Mouse (Mus musculus): ENCODE measurements around the gene Glrx5. TPM values are rescaled to one million over a fixed set of nuclear protein-coding genes. Genes with fewer than 3 reads are reported as not detected.

Glrx5 gene
- 10 to 100 TPM; 64.0 to 65.3 TPM for total RNA-seq (2021)
- long read RNA-seq, experiment 1, transcript Glrx5-201 (2 exons, 2,925 nt), result major isoform, 139 of 188 reads
- long read RNA-seq, experiment 1, partial matches to known transcripts, result 45 of 188 reads
- long read RNA-seq, experiment 1, other reads (novel, unspliced or antisense), result 4 of 188 reads
- long read RNA-seq, experiment 2, transcript Glrx5-201 (2 exons, 2,925 nt), result major isoform, 158 of 191 reads
- long read RNA-seq, experiment 2, partial matches to known transcripts, result 28 of 191 reads
- long read RNA-seq, experiment 2, other reads (novel, unspliced or antisense), result 5 of 191 reads

DNA sequence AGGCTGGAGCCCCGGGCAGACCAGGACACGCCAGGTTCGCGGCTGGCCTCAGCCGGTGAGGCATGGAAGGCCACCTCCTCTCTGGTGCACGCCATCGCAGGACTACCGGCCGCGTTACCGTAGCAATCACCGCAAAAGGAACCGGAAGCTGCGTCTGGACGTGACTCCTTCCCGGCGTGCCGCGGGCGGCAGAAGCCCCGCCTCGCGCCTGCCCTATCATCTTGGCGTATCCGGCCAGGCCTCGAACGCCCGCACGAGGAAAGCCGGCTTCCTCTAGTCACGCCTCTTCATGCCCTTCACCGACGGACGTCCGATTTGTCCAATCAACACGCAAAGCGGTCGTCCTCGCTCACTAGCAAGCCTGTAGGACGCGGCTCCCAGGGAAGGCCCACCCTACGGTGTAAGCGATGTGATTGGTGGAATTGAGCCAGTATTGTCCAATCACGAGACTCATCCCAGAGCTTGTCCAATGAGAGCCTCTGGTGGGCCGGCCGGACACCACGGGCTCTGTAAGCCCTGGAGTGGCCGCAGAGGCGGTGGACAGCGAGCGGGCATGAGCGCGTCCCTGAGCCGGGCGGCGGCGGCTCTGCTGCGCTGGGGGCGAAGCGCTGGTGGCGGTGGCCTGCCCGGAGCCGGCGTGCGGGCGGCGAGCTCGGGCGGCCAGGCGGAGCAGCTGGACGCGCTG, at the start of gene Glrx5:
TSS of gene Glrx5 (plus strand) at position 542 of the 685 bp plus-strand sequence.
- peak; percentile 91 to 98 for DNase-seq (ENCODE audit: low spot score in 2 of 2)

DNA sequence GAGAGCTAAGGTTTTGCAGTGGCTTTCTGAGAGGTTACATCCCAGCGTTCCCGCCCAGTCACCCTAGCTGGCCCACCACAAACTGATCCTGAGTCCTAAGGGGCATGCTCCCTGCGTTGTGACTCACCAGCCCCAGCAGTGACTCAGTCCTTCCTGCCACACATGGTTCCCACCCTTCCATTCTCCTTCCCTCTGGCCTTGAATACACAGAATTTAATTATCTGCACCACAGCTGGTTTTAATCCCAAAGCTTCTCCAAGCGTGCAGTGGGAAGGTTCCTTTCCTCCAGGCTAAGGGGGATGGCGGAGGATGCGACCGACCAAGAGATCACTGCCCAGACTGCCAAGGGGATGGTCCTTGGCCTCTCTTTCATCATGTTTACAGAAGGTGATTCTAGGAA, 49.0 kb upstream of the Glrx5 start:
- DNase-seq (ENCODE audit: low spot score in 2 of 2), result no peak

DNA sequence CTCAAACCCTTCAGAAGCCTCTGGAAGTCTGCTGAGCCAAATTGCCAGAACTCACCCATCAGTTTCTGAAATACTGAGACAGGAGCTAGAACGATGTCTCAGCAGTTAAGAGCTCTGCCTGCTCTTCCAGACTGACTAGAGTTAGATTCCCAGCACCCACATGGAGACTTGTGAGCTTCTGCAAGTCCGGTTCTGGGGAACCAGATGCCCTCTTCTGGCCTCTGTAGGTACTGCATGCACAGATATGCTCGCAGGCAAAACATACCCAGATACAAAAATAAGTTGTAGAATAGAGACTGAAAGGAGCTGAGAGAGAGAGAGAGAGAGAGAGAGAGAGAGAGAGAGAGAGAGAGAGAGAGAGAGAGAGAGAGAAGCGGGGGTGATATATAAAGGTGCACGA, 47.4 kb upstream of the Glrx5 start:
- DNase-seq (ENCODE audit: low spot score in 2 of 2), result no peak

DNA sequence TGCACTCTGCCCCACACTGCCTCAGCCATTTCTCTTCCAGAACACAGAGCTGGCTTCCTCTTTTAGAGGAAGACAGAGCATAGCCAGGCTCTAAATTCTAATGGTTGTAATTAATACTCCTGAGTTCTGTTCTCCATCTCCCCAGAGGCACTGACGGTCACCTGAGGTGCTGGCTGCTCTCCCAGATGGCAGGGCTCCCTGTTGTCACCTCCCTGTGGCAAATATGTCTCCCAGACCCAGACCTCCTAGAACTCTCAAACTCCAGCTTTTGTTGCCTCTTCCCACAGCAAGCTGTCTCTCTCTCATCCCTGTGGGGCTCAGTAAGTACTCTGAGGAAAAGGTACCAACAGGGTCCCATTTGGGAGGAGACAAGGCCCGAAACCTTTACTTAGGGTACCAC, 46.5 kb upstream of the Glrx5 start:
- DNase-seq (ENCODE audit: low spot score in 2 of 2), result no peak

DNA sequence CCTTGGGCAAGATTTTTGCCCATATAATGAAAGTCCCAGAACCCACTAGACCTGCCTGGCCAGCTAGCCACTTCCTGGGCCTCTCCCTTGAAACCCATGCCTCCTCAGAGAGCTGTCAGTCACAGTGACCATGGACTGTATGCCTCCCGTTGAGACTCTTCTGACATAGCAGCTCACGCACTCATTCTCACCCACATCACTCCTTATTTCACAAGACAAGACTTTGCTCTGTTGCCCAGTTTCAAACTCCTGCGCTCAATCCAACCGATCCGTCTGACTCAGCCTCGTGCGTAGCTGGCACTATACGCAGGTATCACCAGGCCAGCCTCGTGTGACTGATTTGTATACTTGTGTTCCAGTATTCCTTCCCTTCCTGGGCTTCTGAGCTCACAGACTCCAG, 45.7 kb upstream of the Glrx5 start:
- no peak for DNase-seq (ENCODE audit: low spot score in 2 of 2)

DNA sequence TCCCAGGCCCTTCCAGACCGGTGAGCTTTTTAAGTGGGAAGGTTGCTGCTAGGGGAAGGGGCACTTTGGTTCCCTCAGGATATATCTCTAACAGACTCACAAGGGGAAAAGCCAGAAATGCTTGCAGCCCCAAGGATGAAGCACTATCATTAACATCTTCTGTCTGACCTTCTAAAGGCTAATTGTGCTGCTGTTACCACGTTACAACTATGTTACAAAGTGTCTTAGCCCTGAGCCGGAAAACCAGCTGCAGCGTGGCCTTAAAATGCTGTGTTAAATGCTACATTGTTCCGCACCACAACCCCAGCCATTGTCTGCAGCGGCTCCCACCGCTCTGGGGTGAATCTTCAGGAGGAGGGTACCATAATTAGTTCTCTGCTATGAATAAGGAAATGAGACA, 44.6 kb upstream of the Glrx5 start:
- no peak for DNase-seq (ENCODE audit: low spot score in 2 of 2)

DNA sequence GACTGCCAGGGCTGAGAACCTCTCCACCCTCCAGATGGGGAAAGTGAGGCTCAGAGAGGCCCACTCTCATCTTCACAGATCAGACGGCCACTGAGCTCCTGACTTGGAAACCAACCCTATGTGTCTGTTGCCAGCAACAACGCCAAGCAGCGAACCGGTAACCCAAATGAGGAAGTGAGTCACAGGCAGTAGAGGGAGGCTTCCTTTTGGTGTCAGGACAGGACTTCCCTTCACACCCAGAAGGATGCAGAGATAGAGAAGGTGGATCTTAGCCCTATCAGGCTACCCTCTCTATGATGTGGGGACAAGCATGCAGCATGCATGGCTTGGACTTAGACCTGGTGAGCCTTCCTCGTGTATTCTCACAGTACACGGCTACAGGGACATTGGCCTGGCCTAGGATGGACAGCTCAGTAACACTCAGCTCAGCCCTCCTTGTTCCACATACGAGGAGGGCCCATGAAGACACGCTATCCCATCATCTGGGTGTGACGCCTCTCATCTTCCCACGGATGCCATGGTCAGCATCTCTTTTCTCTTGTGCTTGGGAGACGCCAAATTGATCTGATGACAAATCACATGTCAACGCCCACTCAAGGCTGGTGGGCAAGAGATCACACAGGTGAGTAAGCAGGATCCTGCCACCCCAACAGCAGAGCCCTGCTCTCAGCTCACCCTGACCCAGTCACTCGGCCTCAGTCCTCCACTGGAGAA, 41.6 kb upstream of the Glrx5 start:
- no peak for DNase-seq (ENCODE audit: low spot score in 2 of 2)

DNA sequence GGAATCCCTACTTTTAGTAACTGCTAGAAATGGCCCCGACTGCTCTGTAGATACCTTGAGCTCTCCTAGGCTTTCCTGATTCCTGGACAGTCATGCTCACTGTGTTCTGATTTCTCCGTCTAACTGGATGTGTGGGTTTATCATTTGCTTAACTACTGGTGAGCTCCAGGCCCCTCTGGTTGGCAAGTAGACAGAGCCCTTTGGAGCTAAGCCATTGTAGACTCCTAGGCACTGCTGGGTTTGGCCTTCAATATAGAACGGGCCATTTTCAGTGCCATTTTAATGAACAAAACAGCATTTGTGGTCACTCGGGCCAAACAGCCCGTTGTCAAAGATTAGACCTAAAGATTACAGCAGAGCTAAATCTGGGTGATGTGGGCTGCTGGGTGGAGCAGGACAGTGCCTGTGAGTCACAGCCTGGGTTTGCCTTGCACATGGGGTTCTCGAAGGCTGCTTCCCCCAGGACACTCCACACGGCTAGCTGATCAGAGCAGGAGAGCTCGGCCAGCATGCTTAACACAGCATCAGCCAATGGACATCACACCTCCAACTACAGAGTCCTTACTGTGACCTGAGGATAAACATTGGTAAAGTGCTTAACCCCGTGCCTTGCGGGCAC, 40.3 kb upstream of the Glrx5 start:
- no peak for DNase-seq (ENCODE audit: low spot score in 2 of 2)

DNA sequence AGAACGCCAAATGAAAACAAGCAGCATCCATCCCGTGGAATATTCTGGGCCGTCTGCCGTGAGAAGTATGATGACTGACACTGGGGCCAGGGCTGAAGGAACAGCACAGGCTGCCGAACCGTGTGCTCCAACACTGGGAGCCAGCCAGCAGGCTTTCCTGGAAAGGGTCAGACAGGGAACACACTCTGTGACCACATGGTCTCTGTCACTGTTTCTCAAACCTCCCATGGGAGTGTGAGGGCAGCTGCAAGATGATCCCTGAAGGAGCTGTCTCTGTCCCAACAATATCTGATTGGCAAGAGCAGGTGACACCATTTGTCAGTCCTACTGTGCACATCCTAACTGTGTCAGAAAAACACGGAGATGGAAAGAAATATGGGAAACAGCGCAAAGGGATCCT, 39.6 kb upstream of the Glrx5 start:
- peak in 1 of 2 experiments; percentile 61 for DNase-seq (ENCODE audit: low spot score in 2 of 2)

DNA sequence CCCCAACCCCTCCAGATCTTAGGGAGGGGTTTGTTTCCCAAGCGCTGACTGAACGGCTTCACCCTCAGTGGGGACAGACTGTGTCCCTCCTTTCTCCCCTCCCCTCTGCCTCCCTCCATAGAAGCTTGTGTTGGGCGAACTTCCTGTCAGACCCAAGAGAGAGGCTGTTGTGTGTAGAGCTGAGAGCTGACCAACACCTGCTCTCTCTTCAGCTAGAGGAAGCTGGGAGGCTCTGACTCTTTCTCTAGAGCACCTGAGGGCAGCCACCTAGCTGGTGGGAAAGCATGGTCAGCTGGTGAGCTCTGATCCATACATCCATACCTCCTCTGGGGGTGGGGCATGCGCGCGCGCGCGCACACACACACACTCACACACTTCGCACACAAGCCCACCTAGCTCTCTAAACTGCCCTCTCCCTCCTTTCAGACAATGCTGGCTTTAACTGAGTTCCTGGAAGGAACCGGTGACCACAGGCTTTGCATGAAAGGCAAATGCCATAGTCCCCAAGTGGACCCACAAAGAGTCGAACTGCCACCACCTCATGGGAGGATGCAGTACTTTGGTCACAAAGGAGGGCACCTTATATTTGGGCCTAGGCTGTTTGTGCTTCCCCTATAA, 37.1 kb upstream of the Glrx5 start:
- no peak for DNase-seq (ENCODE audit: low spot score in 2 of 2)

DNA sequence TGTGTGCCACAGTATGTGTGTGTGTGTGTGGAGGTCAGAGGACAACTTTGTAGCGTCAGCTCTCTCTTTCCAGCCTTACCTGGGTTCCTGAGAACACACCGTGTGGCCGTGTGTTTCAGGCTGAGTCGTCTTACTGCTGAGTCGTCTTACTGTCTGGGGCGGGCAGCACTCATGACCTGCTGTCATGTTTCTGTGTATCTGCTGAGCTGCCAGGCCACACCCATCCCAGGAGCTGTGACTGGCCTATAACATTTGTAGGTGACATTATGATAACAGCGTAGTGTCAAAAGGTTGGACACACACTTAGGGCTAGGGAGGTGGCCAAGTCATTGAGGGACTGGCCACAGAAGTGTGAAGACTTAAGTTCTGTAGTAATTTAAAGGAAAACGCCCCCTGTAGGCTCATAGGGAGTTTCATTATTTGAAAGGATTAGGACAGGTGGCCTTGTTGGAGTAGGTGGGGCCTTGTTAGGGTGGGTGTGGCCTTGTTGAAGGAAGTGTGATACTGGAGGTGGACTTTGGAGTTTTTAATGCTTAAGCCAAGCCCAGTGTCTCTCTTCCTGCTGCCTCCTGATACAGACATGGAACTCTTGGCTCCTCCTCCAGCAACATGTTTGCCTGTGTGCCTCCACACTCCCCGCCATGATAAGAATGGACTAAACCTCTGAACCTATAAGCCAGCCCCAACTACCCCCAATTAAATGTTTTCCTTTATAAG, 36.3 kb upstream of the Glrx5 start:
- DNase-seq (ENCODE audit: low spot score in 2 of 2), result no peak

DNA sequence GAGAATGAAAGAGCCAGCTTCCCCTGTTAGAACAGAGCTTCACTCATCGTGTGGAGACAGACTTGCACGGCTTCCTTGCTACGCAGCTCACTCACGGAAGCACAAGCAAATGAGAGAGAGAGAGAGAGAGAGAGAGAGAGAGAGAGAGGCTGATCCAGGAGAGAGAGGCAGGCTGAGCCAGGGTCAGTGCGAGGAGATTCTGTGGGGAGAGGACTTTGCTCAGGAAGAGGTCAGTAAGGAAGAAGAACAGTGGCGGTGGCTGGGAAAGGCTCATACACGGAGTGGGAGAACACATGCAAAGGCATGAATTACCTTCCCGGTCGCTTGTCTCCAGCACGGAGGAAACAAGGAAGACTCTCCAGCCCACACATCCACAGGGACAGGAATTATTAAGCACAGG, 35.3 kb upstream of the Glrx5 start:
- no peak for DNase-seq (ENCODE audit: low spot score in 2 of 2)

DNA sequence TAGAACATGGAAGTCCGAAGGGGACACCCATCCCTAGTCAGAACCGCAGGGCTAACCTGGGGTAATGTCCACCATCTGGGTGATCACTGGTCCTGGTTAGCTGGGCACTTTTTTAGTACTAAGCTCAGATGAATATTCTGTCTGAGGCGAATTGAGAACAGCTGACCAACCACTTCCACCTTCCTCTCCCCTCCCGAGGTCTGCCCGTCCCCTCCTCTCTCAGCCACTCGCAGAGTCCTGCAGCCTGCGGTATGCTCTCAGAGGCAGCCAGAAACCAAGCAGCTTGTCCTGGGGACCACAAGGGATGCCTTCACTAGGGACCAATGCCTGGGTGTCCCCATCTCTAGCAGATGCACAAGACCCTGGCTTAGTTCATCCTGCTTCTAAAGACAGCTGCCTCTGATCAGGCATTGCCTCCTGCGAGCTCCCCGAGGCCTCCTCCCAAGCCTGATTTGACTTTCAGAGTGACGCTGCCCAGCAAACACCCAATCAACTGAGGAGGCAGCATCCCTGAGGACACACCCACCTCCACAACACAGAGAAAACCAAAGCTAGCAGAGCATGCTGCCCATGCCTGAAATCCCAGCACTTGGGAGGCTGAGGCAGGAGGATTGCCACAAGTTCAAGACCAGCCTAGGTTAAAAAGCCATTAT, 34.7 kb upstream of the Glrx5 start:
- no peak for DNase-seq (ENCODE audit: low spot score in 2 of 2)

DNA sequence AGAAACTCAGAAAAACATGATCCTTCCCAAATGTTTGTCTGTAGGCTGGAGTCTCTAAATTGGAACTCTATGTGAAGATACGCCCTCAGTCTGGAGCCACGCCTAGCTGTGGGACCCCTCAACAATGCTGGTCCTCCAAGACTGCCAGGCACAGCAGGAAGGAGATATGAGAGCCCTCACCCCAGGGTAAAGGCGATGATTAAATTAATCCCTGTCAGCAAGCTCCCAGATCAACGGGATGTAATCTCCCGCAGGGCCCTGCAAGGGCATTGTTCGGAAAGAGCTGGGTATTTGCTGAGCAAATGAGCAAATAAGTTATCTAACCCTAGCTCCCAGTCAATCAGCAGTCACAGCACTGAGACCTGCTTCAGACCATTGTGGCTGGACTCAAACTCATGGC, 33.9 kb upstream of the Glrx5 start:
- DNase-seq (ENCODE audit: low spot score in 2 of 2), result no peak

DNA sequence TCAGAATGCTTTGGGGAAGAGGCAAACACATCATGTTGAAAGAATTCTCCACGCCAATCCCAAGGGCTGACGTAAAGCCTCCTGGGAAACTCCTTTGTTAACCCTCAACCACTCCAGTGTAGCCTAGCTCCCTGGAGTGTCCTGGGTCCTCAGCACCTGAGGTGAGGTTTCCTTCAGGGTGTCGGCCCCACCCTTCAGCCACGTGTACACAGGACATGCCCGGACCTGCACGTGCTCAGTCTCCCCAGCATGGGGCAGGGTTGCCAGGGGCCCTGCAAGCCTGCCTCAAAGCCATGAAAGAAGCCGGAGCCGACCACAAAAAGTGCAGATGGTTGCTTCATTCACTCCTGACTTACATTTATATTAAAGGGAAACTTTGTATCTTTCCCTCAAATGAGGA, 33.3 kb upstream of the Glrx5 start:
- DNase-seq (ENCODE audit: low spot score in 2 of 2), result no peak

DNA sequence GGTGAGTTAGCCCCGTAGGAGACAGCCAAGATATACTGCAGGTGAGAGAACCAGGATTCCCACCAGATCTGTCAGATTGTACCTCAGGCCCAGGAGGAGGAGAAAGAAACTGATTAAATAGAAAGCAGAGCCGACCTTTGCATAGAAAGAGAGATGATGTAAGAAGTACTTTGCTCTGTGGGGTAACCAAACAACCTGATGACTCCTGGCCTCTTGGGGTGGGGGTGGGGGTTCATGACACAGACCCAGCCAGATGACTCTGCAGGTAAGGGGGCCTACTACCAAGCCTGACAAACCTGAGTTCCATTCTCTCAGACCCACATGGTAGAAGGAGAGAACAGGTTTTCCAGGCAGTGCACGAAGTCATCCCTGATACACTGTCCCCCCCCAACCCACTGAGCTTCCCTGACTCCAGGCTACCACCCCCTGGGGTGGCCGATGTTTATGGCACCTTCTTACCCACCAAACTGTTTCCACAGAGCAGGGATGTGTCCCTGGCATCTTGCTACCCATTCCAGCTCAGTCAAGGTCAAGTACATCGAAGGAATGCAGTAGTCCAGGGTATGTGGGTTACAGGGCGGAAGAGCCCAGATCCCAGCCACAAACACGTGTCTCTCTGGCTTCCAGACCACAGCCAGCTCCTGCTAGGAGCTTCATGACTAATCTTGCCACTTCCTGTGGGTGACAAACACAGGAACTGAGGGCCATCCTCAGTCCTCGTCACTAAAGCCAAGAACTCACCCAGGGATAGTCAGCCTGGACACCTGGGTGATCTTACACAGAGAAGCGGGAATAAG, 31.8 kb upstream of the Glrx5 start:
- DNase-seq (ENCODE audit: low spot score in 2 of 2), result no peak

DNA sequence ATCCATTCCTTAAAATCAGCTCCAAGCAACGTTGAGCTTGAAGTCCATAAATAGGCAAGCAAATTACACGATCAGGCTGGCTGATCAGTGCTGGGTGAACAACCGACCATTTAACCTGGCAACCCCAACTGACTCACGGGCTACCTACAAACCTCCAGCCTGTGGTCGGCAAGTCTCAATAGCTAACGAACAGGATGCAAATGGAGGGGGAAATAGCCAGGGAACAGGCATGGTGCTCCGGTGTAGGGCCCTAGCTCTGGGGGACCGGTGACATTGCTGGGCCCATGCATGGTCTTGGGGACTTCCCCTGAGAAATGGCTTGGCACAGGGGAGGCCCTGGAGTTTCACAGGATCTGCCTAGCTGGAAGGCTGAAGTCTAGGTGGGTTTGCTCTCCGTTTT, 31.2 kb upstream of the Glrx5 start:
- DNase-seq (ENCODE audit: low spot score in 2 of 2), result no peak

DNA sequence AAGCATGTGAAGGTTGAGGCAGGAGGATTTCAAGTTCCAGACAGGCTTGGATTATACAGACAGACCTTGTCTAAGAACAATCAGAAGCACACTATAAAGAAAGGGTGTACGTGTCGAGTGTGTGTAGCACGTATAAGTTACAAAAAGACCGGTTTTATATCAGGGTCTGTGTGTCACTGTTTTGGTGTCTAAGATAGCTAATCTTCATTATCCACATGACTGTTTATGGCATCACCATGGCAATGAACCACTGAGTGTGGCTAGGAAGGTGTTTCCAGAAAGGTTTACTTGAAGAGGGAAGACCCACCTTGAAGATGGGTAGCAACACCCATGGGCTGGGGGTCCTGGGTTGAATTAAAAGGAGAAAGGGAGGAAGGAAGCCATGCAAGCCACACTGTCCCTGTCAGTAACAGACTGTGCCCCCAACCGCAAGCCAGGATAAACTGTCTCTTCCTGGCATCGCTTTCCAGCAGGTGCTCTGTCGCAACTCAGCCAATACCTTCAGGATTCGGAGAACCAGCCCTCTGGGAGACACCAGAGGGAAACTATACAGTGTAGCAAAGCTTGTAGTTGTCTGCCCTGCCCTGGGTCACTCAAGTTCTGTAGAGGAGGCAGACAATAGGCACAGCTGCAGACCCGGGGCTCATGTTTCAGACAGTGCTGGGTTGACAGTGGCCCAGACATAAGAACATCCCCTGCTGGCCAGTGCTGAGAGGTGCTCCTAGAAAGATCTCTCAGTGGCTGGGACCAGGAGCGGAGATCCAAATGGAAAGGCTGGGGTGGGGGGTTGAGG, 30.0 kb upstream of the Glrx5 start:
- DNase-seq (ENCODE audit: low spot score in 2 of 2), result no peak

DNA sequence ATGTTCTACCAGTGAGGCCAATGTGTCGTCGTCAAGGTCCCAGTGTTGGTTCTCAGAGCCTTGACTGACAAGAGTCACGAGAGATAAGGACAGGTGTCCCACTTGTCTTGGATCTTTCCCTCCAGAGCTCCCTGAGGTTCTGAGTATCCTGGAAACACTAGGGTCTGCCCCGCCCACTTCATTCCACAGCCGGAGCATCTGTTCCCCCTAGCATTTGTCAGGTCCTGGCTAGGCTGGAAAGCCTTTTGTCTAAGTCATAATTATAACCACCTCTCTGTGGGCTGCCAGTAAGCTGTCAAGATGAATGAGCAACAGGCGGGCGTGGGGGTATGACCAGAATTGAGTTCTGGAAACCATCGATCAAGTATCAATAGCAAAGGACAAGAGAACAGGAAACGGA, 29.3 kb upstream of the Glrx5 start:
- DNase-seq (ENCODE audit: low spot score in 2 of 2), result no peak
